Mouse (Mus musculus) frontal cortex, postnatal 14 days (tissue): ENCODE measurements around the gene Lamb3.

ENCODE experiments used
- DNase-seq, 2 experiments: peaks; one replicate each; pipeline ENCODE4 v3.0.0; 2022; ENCODE audit warnings: low spot score in 2 of 2

Lamb3 gene

DNA sequence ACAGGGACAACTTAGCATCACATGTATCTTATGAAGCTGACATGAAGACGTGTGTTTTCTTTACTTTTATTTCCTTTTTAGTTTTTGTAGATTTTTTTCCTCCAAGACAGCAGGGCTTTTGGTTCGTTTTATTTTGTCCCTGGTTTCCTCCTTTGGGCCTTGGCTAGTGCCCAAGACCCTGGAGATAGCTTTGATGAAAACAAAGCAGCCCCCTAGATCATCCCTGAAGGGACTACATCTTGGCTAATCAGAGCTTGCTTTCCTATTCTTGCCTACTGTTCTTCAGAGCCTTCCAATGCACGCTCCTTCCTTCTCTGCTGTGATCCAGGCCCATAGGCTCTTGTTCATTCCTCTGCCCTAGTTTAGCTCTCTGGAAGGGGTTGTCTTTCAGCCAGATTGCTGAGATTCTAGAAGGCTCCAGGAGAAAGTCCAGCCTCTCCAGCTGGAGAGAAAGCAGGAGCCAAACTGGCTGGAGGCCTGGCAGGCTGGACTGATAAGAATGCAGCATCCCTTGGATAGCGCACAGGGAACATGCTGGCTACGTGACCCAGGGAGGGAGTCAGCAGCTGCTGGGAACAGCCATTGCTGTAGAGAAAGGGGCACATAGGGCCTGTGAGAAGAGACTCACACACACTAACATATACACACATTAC, 108.3 kb downstream of the Lamb3 start:
- peak in 1 of 2 experiments; percentile 49 for DNase-seq

DNA sequence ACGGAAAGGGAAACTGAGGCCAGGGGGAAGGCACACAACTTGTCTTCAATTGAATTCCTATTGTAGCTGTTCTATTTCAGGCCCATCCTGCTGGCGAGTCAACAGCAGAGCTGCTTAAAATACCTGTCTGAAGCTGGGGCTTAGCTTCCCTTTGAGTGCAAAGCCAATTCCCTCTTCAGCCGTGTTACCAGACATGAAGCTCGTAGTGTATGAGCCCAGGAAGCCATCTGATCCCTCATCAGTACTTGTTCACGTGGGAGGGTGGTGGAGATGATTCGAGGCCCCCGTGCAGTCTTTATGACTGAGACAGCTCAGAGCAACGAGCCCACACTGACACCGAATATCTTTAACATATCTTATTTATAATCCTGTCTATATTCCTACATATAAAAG, 108.9 kb downstream of the Lamb3 start:
- no peak for DNase-seq

DNA sequence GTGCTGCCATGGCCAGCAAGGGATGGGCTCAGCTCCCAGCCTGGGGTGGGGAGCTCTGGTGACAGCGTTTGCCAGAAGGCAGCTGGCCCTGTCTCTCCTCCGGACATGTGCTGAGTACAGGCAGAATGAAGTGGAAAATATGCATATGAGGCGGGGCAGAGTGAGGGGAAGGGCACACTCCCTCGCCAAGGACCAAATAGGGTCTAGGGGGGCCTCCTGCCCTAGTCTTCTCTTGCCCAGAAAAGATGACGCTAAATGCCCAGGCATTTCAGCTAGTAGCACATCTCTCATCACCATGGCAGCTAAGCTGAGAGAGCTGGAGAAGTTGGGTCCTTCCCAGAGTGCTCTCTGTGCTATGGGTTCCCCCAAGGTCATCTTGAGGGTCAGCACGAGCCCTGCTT, 109.7 kb downstream of the Lamb3 start:
- DNase-seq: peak in 1 of 2 experiments; percentile 54

DNA sequence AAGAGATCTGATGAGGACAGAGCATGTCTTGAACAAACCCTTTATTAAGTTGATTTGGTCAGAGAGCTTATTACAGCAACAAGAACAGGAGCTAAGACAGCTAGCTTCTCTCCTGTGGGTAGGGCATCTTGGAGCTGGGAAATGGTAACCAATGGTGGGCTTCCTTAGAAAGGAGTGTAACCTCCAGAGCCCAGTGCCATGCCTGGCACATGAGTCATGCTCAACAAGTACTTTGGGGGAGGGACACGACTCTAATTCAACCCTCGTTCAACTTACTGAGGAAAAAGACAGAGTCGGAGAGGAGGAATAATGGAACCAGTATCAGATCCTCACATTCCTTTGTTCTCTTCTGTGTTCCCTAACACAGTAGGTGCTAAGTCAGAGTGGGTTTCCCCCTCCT, 112.2 kb downstream of the Lamb3 start:
- DNase-seq: no peak

DNA sequence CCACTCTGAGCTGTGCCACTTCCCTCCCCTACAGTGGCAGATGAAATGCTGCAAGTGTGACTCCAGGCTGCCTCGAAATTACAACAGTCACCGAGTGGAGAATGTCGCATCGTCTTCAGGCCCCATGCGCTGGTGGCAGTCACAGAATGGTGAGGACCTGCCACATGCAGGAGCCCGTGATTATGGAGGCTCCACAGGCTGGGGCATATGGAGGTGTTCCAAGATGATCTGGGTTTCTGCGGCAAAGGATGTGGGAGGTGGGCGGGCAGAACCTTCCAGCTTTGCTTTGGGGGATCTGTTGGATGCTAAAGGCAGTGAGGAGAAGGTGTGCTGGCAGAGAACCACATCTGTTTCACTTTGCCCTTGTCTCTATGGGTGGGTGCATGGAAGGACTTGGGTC, 112.9 kb downstream of the Lamb3 start:
- DNase-seq: no peak

DNA sequence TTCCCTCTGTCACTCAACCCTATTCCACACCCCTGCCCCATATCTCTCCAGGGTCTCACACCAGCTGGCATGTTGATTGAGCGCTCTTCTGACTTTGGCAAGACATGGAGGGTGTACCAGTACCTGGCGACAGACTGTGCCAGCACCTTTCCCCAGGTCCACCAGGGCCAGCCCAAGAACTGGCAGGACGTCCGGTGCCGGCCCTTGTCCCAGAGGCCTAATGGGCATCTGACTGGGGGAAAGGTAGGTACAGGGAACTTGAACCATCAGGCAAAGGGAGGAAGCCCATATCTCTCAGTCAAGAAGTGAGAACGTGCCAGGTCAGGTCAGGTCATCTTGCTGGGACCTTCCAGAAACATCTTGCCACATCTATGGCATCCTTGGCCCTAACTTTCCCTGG, 116.2 kb downstream of the Lamb3 start:
- DNase-seq: no peak

DNA sequence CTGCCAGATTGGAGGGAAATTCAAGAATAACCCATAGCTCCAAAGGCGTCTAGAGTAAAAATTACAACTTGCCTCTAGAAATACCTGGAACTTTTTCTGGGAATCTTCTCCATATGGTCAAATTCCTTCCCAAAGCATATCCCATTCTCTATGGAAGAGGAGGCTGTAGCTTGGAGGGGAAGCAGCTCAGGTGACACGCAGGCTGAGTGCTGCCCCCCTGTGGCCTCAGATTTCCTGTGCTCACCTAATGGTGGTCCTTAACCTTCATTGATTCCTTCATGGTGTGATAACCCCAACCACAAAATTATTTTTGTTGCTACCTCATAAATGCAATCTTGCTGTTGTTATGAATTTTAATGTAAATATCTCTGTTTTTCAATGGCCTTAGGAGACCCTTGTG, 116.7 kb downstream of the Lamb3 start:
- DNase-seq: no peak

DNA sequence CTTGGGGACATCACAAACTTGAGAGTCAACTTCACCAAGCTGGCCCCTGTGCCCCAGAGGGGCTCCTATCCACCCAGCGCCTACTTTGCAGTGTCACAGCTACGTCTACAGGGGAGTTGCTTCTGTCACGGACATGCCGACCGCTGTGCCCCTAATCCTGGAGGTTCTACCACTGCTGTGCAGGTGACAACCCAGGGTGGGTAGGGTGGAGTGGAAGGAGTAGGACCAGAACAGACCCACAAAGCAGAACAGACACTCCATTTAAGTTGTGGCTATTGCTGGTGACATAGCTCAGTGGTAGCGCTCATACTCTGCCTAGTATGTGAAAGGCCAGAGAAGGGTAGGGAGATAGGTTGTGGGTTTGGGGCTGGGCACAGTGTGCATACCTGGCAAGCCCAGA, 118.4 kb downstream of the Lamb3 start:
- DNase-seq: no peak

DNA sequence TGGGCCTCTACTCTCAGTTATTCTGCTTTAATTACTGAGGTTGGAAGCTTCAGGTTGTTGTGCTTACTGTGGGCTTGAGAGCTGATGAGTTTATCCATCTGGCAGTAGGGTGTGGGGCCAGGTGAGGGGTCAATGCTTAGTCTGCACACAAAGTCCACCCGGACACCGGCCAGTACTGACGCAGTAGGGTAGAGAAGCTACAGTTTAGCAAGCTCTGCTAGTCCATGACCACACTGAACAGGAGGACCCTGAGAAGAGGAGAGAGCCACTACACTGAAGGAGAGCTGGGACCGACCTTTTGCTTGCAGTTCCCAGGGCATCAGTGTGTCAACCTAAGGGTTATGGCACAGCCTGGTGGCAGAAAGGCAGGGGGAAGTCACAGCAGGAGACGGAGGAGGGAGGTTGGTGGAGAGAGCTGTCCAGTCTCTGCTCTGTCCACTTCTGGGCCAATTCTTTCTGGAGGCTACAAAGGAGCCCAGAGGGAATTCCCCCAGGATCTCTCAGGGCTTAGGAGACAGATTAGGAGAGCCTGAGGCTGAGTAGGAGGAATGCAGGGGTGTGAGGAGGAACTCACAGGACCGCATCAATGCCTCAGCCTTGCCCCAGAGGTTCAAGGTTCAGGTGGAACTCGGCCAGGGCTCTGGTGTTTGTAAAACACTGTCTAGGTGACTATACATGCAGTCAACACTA, 119.1 kb downstream of the Lamb3 start:
- DNase-seq: no peak

DNA sequence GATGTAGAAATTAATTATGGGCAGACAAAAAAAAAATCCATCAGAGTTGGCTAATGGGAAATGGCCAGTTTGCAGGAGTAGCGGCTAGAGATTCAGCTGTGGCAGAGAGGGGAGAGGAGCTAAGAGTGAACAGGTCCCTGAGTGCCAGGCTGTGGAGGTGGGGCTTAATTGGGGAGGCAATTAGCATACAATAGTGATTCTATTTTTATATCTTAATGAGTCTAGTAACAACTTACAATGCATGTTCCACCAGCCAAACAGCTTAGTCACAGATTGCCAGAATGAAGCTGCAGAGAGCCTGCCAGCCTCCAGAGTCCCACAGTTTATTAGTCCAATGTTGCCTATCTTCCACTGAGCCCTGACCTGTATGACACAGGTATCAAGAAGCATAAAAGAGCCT, 119.7 kb downstream of the Lamb3 start:
- DNase-seq: no peak

DNA sequence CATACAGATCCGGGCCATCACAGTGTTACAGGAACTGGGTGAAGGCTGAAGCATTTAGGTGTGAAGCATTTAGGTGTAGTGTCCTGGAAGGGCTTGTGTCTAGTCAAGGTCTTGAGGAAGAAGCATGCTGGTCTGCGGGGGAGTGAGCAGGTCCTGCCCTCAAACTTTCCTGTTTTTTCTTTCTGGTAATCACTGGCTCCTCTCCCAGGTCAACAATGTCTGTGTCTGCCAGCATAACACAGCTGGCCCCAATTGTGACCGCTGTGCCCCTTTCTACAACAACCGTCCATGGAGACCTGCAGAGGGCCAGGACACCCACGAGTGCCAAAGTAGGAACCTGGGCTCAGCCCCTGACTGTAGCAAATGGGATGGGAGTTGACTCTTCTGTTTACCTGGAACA, 120.2 kb downstream of the Lamb3 start:
- no peak for DNase-seq

DNA sequence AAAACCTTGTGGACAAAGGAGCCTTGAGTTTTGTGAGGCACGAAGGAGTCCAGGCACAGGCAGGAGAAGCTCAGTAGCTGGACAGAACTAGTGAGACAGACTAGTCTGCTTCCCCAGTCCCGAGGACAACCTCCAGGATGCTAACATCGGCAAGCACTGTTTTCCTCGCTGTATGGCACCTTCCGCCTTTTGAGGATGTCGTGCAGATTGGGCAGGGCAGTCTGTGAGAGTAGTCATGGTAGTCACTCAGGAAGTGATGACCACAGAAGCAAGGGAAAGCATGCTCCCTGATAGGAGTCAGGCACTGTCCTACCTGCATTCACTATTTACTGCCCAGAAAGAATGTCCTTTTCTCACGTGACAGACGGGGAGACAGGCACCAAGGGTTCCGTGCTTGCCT, 122.1 kb downstream of the Lamb3 start:
- DNase-seq: no peak

DNA sequence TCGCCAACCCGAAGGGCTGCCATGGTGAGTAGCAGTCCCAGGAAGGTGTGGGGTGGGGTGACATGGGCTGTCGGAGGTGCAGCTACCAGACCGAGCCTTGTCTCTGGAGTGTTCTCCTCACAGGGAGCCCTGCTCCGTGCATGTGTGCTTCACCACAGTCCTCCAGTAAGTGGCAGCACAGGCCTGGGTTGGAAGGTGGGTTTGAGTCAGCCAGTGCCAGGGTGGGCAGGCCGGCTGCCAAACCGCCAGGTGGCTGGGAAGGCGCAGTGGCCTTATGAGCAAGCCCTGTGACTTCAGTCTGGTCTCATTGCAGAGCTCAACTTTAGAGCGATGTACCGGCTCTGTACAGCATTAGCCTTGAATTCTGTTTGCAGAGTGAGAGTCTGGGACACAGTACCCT, 122.7 kb downstream of the Lamb3 start:
- DNase-seq: peak; percentile 76 to 79

DNA sequence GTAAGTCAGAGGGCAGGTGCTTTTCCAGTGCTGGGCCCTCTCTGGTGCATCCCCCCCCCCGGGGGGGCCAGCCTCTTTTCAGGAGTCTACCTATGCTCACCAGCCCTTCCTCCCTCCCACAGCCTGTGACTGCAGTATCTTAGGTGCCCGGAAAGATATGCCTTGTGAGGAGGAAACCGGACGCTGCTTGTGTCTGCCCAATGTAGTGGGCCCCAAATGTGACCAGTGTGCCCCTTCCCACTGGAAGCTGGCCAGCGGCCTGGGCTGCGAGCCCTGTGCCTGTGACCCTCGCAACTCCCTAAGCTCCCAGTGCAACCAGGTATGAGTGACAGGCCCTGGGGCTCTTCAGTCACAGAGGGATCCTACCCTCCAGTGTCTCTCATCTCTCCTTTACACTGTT, 123.1 kb downstream of the Lamb3 start:
- DNase-seq: no peak

DNA sequence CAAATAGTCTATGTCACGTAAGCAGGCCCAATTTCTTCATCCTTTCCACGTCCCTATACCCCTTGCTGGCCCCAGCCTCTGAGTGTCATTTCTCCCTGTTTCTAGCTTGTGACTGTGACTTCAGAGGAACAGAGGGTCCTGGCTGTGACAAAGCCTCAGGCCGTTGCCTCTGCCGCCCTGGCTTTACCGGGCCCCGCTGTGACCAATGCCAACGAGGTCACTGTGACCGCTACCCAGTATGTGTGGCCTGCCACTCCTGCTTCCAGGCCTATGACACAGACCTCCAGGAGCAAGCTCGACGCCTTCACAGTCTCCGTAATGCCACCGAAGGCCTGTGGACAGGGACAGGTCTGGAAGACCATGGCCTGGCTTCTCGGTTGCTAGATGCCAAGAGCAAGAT, 124.5 kb downstream of the Lamb3 start:
- DNase-seq: no peak

DNA sequence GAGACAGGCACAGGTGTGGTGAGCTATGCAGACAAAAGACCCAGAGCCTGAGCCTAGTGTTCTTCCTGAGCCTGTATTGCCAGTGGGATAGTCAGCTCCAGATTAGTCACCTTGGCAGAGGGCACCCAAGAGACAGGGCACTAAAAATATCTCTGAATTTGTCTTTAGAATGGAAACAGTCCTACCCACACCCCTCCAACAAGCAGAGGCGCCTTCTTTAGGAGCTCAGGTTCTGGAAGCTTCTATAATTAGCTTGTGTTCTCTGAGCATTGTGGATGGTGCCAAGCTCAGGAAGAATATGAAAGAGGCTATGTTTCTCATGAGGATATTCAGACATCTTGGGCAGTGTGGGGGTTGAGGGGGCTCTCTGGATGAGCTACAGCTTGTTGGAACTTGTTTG, 125.2 kb downstream of the Lamb3 start:
- no peak for DNase-seq

DNA sequence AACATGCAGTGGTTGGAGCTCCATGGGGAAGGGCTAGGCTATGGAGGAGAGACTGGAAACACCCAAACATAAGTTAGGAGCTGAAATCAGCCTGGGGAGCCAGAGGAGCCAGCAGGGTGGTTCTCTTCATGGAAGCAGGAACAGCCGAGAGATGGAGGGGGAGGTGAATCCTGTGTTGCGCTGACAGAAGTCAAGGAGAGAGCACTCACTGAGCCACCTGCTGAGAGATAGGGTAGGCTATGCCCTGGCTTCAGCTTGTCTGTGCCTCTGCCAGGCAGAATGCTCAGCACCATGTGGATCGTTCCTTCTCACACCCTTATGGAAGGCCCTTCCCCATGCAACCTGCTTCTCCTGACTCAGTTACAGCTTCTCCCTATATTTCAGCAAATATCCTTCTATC, 126.3 kb downstream of the Lamb3 start:
- DNase-seq: no peak

DNA sequence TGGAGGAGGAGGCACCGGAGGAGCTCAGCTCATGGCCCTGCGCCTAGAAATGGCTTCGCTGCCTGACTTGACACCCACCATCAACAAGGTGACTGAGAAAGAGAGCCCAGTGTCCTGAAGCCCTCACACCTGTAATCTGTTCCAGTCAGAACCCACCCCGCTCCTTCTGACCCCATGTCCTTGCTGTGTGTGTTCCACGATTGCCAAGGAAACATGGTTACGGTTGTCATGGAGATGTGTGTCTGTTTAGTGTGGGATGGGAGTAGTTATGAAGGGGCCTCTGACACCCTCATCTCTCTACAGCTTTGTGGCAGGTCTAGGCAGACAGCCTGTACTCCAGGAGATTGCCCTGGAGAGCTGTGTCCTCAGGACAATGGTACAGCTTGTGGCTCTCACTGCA, 127.0 kb downstream of the Lamb3 start:
- no peak for DNase-seq

DNA sequence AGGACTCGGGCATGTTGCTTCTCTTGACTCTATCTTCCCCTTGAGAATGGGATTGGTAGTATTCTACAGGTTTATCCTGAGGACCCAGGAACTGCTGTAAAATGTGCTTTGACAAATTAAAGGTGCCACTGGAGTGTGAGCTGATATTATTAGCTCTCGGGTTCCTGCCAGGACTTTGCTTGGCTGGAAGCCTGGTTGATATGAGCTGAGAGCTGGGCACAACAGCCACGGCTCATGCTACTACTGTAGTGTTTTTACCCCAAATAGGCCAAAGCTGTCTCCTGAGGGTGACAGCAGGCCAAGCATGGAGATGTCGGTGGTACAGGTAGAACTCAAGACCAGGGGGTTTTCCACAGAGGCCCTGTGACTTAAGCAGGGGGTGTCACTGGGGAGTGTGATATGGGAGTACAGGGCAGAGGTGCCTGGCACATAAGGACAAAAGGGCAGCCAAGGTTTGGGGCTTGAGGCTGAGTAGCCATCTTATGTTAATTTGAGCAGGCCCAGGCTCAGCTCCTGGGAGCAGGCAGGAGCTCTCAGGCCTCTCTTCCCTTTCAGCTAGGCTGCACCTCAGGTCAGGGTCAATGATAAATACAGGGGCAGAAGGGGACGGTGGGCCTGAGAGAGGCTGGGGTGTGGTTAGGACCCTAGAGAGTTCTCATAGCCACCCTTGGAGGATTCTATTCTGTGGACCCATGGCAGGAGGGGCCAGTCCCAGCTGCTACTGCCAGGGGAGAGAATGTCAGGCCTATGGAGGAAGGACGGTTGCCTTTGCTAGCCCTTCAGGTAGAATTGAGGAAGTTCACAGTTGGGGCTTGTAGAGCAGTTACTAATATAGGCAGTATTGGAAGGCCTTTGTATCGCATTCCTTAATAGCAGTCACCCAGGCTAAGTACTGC, 128.9 kb downstream of the Lamb3 start:
- DNase-seq: no peak

DNA sequence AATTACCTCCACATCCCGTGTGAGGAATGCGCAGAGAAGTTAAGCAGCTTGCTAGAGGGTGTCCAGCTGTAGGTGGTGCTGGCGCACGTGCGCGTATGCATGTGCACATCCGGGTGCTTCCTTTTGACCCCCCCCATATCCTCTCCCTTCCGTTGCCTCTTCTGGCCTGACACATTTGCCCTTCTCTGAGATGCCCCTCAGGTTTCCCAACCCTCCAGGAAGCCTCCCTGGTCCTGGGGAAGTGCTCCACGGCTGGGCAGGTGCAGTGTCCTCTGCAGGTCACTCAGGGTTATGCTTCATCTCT, 129.5 kb downstream of the Lamb3 start:
- no peak for DNase-seq

DNA sequence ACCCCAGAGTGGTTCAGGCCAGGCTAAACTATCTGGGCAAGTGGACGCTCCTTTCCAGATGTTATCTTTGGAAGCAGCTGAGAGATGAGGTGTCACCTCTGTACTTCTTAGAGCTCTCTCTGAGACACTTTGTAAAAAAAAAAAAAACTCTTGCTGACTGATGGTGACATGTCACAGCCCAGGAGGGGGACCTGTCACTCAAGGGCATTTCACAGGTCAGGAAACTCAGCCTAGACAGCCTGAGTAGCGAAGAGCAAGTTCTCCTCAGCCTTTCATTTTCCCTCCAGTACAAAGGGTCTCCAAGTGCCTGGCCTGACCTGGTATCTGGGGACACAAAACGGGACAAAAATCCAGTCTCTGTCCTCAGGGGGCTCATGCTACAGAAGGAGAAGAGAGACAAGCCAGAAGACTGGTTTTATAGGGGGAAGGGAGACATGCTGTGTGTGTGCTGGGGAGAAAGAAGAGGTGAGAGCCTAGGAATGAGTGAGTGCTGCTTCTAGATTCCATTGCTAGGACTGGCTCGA, 130.3 kb downstream of the Lamb3 start:
- DNase-seq: no peak

DNA sequence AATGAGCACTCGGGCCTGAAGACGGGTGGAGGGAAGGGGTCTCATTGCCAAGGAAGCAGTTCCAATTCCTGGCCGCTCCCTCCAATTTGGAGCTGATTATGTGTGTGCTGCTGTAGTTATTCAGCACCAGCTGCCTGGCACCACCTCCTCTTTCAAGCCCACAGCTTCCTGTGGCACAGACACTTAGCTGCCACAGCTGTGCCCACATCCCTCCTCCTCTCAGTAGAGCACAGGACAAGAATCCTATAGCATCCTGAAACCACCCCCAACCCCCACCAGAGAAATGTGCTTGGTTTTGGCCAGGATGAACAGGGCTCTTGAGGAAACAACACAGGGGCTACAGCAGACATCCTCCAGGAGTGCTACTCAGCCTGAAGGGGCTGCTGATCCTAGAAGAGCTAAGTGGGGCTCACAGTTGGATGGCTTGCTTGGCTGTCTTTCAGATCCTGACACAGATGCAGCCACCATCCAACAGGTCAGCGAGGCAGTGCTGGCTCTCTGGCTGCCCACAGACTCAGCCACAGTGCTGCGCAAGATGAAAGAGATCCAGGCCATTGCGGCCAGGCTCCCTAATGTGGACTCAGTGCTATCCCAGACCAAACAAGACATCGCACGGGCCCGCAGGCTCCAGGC, 131.0 kb downstream of the Lamb3 start:
- peak; percentile 40 to 65 for DNase-seq
